Comparison of ENCODE assay signal across 8 mouse cellular contexts in the genomic region with DNA sequence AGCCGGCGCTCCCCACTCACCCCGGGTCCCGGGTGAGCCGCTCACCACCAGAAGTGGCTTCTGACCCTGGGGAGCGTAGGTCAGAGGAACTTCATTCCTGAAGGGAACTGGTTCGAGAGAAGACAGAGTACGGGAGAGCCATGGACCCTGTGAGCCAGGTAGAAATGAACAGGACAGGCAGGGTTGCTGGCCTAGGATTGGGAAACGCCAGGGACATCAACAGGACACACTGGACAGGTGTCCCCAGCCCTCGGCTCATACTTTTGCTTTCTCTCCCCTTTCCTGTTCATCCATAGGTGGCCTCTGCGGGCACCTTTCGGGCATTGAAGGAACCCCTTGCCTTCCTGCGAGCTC. TPM values are rescaled to one million over a fixed set of nuclear protein-coding genes. Genes with fewer than 3 reads are reported as not detected.
A peak's percentile ranks its signal among the peaks of the same experiment; 100 is the strongest.
DNase-seq lines count a peak whose midpoint lies in the region; ATAC-seq and TF ChIP-seq lines count a peak whose summit lies in the region.
"Had no signal": no experiment of that assay in that cellular context is flagged by ENCODE, and none has a peak within 500 bp of the region (broad histone marks: within the 10 kb centered on the region; RNA-seq: fewer than 3 reads in every experiment).

No protein-coding gene starts in this region.

- intact Hi-C loops in left cerebral cortex, adult 2 months (cut with DNase I) = loop anchor here (5.0 kb wide), 1 partner anchor 47 kb away; no protein-coding TSS in a partner anchor

- H3K27ac ChIP-seq in left cerebral cortex, adult 2 months = peak overlapping the region; percentile 8; the same call in 1 of the 2 replicates
- no peak overlapping the region for H3K27ac ChIP-seq in forebrain, embryonic 12.5 days
- H3K27ac ChIP-seq in intestine, embryonic 16.5 days (ENCODE audit: low read length) = no peak overlapping the region
- H3K27ac ChIP-seq in neural tube, embryonic 15.5 days (replicated peaks) = no peak overlapping the region

- H3K4me1 ChIP-seq in forebrain, embryonic 12.5 days = peaks cover 12% of the 10 kb centered on the region
- peaks cover 2% of the 10 kb centered on the region; the same call in 1 of the 2 replicates for H3K4me1 ChIP-seq in intestine, embryonic 16.5 days (ENCODE audit: control insufficient read depth, insufficient read depth, low read length)
- peaks cover 12% of the 10 kb centered on the region; the same call in 1 of the 2 replicates for H3K4me1 ChIP-seq in neural tube, embryonic 15.5 days

- no peak for DNase-seq in left cerebral cortex, adult 2 months (ENCODE audit: extremely low spot score in 1 of 2, low spot score in 2 of 2)
- no peak for DNase-seq in left cerebral cortex, adult 9 months (ENCODE audit: low spot score in 2 of 2)
- no peak for DNase-seq in adrenal gland, adult 18-20 months (ENCODE audit: low spot score in 2 of 2)
- no peak for DNase-seq in layer of hippocampus, adult 11-12 months (ENCODE audit: low spot score)

- peaks cover 9% of the 10 kb centered on the region for H3K27me3 ChIP-seq in forebrain, embryonic 12.5 days
- no peaks in the 10 kb centered on the region for H3K27me3 ChIP-seq in intestine, embryonic 16.5 days (replicated peaks; ENCODE audit: control insufficient read depth, insufficient read depth, low read length)
- no peaks in the 10 kb centered on the region for H3K27me3 ChIP-seq in neural tube, embryonic 15.5 days (replicated peaks)

- ATAC-seq in forebrain, embryonic 12.5 days (ENCODE audit: low FRiP score) = no peak
- ATAC-seq in intestine, embryonic 16.5 days = no peak
- no peak for ATAC-seq in neural tube, embryonic 15.5 days (ENCODE audit: low FRiP score)
- ATAC-seq: Patski had no signal

- H3K4me2 ChIP-seq in forebrain, embryonic 12.5 days = peak overlapping the region; percentile 72
- H3K4me2 ChIP-seq in intestine, embryonic 16.5 days (ENCODE audit: low read depth, low read length) = peak overlapping the region; percentile 82
- peak overlapping the region; percentile 85 for H3K4me2 ChIP-seq in neural tube, embryonic 15.5 days

- peak overlapping the region; percentile 46 for H3K4me3 ChIP-seq in left cerebral cortex, adult 2 months
- peak overlapping the region; percentile 39 for H3K4me3 ChIP-seq in forebrain, embryonic 12.5 days (replicated peaks)
- H3K4me3 ChIP-seq in intestine, embryonic 16.5 days (ENCODE audit: low read length) = peak overlapping the region; percentile 43
- H3K4me3 ChIP-seq in neural tube, embryonic 15.5 days (replicated peaks) = peak overlapping the region; percentile 44

- H3K9me3 ChIP-seq in forebrain, embryonic 12.5 days = no peaks in the 10 kb centered on the region
- no peaks in the 10 kb centered on the region for H3K9me3 ChIP-seq in intestine, embryonic 16.5 days (ENCODE audit: control insufficient read depth, low read length)
- H3K9me3 ChIP-seq in neural tube, embryonic 15.5 days (replicated peaks) = no peaks in the 10 kb centered on the region

- peak overlapping the region; percentile 47; the same call in 1 of the 2 replicates for H3K9ac ChIP-seq in forebrain, embryonic 12.5 days
- H3K9ac ChIP-seq in intestine, embryonic 16.5 days (ENCODE audit: low read depth, low read length) = peak overlapping the region; percentile 54; the same call in 1 of the 2 replicates
- H3K9ac ChIP-seq in neural tube, embryonic 15.5 days (replicated peaks) = peak overlapping the region; percentile 51

- no peaks in the 10 kb centered on the region for H3K36me3 ChIP-seq in forebrain, embryonic 12.5 days (replicated peaks)
- no peaks in the 10 kb centered on the region for H3K36me3 ChIP-seq in intestine, embryonic 16.5 days (ENCODE audit: control insufficient read depth, insufficient read depth, low read length)
- no peaks in the 10 kb centered on the region for H3K36me3 ChIP-seq in neural tube, embryonic 15.5 days

- TF ChIP-seq CTCF in left cerebral cortex, adult 2 months (IDR thresholded peaks at IDR 0.05) = no peak

- WGBS in forebrain, embryonic 12.5 days = 11% methylated on average over 13 of the region's 13 CpGs
- 14% methylated on average over 13 of the region's 13 CpGs for WGBS in intestine, embryonic 16.5 days
- WGBS in neural tube, embryonic 15.5 days = 15% methylated on average over 13 of the region's 13 CpGs

RNA-seq across cellular contexts. Expression of a gene that starts 0.2 kb away (rescaled TPM):
- total RNA-seq in left cerebral cortex, adult 2 months (2021) = 100 to 1,000 TPM; 114 to 116 TPM
- polyA plus RNA-seq in forebrain, embryonic 12.5 days (2016; fragmentation: Nextera tagmentation; extraction: Ambion mirVana) = 10.5 and 11.6 TPM in 2 replicates
- 1.5 and 1.7 TPM in 2 replicates for polyA plus RNA-seq in intestine, embryonic 16.5 days (2015; fragmentation: Nextera tagmentation; extraction: Ambion mirVana)
- 48.0 and 56.3 TPM in 2 replicates for polyA plus RNA-seq in neural tube, embryonic 15.5 days (2015; fragmentation: Nextera tagmentation; extraction: Ambion mirVana)
- total RNA-seq in adrenal gland, adult 18-20 months (2021) = 10 to 100 TPM in 1 of 2 experiments, 1 to 10 TPM in 1; 9.5 to 11.7 TPM
